Comparison of ENCODE assay signal across 16 mouse cellular contexts in the genomic region with DNA sequence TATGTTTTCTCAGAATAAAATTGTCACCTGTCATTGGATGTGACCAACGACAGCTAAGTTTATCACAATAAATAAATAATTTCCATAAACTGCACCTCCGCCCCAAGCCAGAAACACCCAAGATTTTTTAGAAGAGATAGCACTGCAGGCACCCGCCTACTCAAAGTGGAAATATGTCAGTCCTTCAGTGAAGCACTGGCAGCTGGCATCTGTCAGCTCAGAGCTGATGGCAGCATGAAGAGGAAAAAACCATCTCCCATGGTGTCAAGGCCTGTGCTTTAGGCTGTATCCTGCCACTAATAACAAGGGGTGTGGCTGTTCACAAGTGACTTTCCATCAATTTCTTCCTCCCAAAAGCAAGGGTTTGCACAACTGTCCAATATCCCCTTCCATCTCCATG.
DNase-seq lines count a peak whose midpoint lies in the region.
"Had no signal": no experiment of that assay in that cellular context is flagged by ENCODE, and none has a peak within 500 bp of the region (broad histone marks: within the 10 kb centered on the region; RNA-seq: fewer than 3 reads in every experiment).

No protein-coding gene starts in this region.

- DNase-seq in frontal cortex, adult 2 months (ENCODE audit: extremely low spot score in 1 of 2, low spot score in 1 of 2) = peak; percentile 5 to 20
- no peak for DNase-seq in frontal cortex, postnatal 25 days (ENCODE audit: low spot score in 2 of 2)
- peak; percentile 20 for DNase-seq in right cerebral cortex, adult 18-20 months
- no peak for DNase-seq in right cerebral cortex, postnatal 14 days
- DNase-seq in layer of hippocampus, adult 8-10 months (ENCODE audit: low spot score in 2 of 2) = peak; percentile 33 to 38
- DNase-seq in embryo, embryonic 10.5 days (ENCODE audit: low spot score) = no peak
- DNase-seq in gastrocnemius, adult 18-20 months (ENCODE audit: low spot score) = no peak
- DNase-seq: adrenal gland, adult 8-10 months; adrenal gland, postnatal 36 days; cerebellum, adult 11-12 months; cerebellum, postnatal 36 days; forebrain, postnatal 0 days; gastrocnemius, postnatal 10 days; heart, adult 18-20 months; heart, postnatal 10 days; heart, postnatal 4 days had no signal

Comparison
In these comparisons a context has a peak if more than half of its experiments do, and no peak if none do; other contexts are left out.
1. DNase-seq: peak in frontal cortex, adult 2 months (2 of 2), right cerebral cortex, adult 18-20 months (single experiment) and layer of hippocampus, adult 8-10 months (2 of 2); none in frontal cortex, postnatal 25 days (0 of 2), right cerebral cortex, postnatal 14 days (single experiment), embryo, embryonic 10.5 days (single experiment) and gastrocnemius, adult 18-20 months (single experiment).